Mouse (Mus musculus) cerebellum, postnatal 36 days (tissue): Measurements from ENCODE around the gene Hsd11b1.

Experiments
- DNase-seq, 2 experiments: peaks; one replicate each; pipeline ENCODE4 v3.0.0; 2021 to 2022; ENCODE audit warnings: mixed read lengths in 2 of 2

Gene Hsd11b1

GRCm38 (mm10) chr1:193242863-193243262, 21.0 kb downstream of the Hsd11b1 start:
- no peak for DNase-seq

GRCm38 (mm10) chr1:193242238-193242637, 21.6 kb downstream of the Hsd11b1 start:
- DNase-seq, result peak; percentile 90 to 91

GRCm38 (mm10) chr1:193241436-193241835, 22.4 kb downstream of the Hsd11b1 start:
- no peak for DNase-seq

- no peak for DNase-seq
These were observed 25.4 kb downstream of the Hsd11b1 start for GRCm38 (mm10) chr1:193238426-193238825.

- DNase-seq, result no peak
These were observed 28.9 kb downstream of the Hsd11b1 start for GRCm38 (mm10) chr1:193234930-193235329.

GRCm38 (mm10) chr1:193234130-193234645, 29.7 kb downstream of the Hsd11b1 start:
- DNase-seq, result no peak

- no peak for DNase-seq
These were observed 31.1 kb downstream of the Hsd11b1 start for GRCm38 (mm10) chr1:193232732-193233131.

- no peak for DNase-seq
These were observed 32.9 kb downstream of the Hsd11b1 start for GRCm38 (mm10) chr1:193230935-193231334.

- DNase-seq, result no peak
These were observed 33.3 kb downstream of the Hsd11b1 start for GRCm38 (mm10) chr1:193230531-193230930.

- DNase-seq, result no peak
These were observed 34.3 kb downstream of the Hsd11b1 start for GRCm38 (mm10) chr1:193229570-193229969.

- DNase-seq, result no peak
These were observed 36.3 kb downstream of the Hsd11b1 start for GRCm38 (mm10) chr1:193227537-193227936.

- no peak for DNase-seq
These were observed 37.0 kb downstream of the Hsd11b1 start for GRCm38 (mm10) chr1:193226724-193227522.

- no peak for DNase-seq
These were observed 37.8 kb downstream of the Hsd11b1 start for GRCm38 (mm10) chr1:193226114-193226513.

- DNase-seq, result no peak
These were observed 38.3 kb downstream of the Hsd11b1 start for GRCm38 (mm10) chr1:193225531-193225930.

- DNase-seq, result no peak
These were observed 43.5 kb downstream of the Hsd11b1 start for GRCm38 (mm10) chr1:193220408-193220807.

- DNase-seq, result no peak
These were observed 47.9 kb downstream of the Hsd11b1 start for GRCm38 (mm10) chr1:193216000-193216399.

GRCm38 (mm10) chr1:193214053-193214452, 49.8 kb downstream of the Hsd11b1 start:
- DNase-seq, result no peak

GRCm38 (mm10) chr1:193211371-193211770, 52.5 kb downstream of the Hsd11b1 start:
- no peak for DNase-seq

- DNase-seq, result peak; percentile 47 to 54
These were observed 55.7 kb downstream of the Hsd11b1 start for GRCm38 (mm10) chr1:193208178-193208577.

- no peak for DNase-seq
These were observed 56.4 kb downstream of the Hsd11b1 start, which contains the start of gene Lamb3 for GRCm38 (mm10) chr1:193207503-193207902. Gene Lamb3 (plus strand): TSS chr1:193207699.

- no peak for DNase-seq
These were observed 58.4 kb downstream of the Hsd11b1 start for GRCm38 (mm10) chr1:193205431-193205830.

- no peak for DNase-seq
These were observed 60.1 kb downstream of the Hsd11b1 start for GRCm38 (mm10) chr1:193203821-193204220.

GRCm38 (mm10) chr1:193201383-193201778, 62.5 kb downstream of the Hsd11b1 start, which contains the start of gene Traf3ip3:
Gene Traf3ip3 (minus strand): TSS chr1:193201703.
- no peak for DNase-seq

GRCm38 (mm10) chr1:193200640-193201382, 63.1 kb downstream of the Hsd11b1 start:
- no peak for DNase-seq
